Mouse (Mus musculus) liver, postnatal 0 days (tissue): ENCODE data around the gene Nup214.

Experiments used
- CTCF ChIP-seq: sonication (generic); IDR thresholded peaks from 2 replicates; pipeline ENCODE4 v1.5.1; 2016; ENCODE audit warnings: antibody characterized with exemption, low read depth
- EP300 ChIP-seq: IDR thresholded peaks from 2 replicates; pipeline ENCODE4 v1.6.1; 2016; ENCODE audit warnings: antibody characterized with exemption, low read depth, mild to moderate bottlenecking

- no peak for TF ChIP-seq EP300
- TF ChIP-seq CTCF = no peak
Measured at GRCm38 (mm10) chr2:31938298-31938697, 35.9 kb upstream of the Nup214 start.
